Mouse (Mus musculus) liver, postnatal 0 days (tissue): Measurements from ENCODE around the gene Misp.

Experiments used
- CTCF ChIP-seq: sonication (generic); IDR thresholded peaks from 2 replicates; pipeline ENCODE4 v1.5.1; 2016; ENCODE audit warnings: antibody characterized with exemption, low read depth
- EP300 ChIP-seq: IDR thresholded peaks from 2 replicates; pipeline ENCODE4 v1.6.1; 2016; ENCODE audit warnings: antibody characterized with exemption, low read depth, mild to moderate bottlenecking

GRCm38 (mm10) chr10:79819606-79820005 lies 1.2 kb upstream of the Misp start:
- TF ChIP-seq CTCF (no peak), EP300 (no peak)
